Mouse (Mus musculus): ENCODE data around the gene Ccdc3. TPM values are rescaled to one million over a fixed set of nuclear protein-coding genes. Genes with fewer than 3 reads are reported as not detected.
"Not testable (repeated sequence)": the region's sequence is repeated elsewhere in the genome, so short reads cannot be mapped to it uniquely, and the experiment has no call there.

Gene Ccdc3
- polyA plus RNA-seq (2016; fragmentation: Nextera tagmentation; extraction: Ambion mirVana), result 7.8 and 10.9 TPM in 2 replicates

DNA sequence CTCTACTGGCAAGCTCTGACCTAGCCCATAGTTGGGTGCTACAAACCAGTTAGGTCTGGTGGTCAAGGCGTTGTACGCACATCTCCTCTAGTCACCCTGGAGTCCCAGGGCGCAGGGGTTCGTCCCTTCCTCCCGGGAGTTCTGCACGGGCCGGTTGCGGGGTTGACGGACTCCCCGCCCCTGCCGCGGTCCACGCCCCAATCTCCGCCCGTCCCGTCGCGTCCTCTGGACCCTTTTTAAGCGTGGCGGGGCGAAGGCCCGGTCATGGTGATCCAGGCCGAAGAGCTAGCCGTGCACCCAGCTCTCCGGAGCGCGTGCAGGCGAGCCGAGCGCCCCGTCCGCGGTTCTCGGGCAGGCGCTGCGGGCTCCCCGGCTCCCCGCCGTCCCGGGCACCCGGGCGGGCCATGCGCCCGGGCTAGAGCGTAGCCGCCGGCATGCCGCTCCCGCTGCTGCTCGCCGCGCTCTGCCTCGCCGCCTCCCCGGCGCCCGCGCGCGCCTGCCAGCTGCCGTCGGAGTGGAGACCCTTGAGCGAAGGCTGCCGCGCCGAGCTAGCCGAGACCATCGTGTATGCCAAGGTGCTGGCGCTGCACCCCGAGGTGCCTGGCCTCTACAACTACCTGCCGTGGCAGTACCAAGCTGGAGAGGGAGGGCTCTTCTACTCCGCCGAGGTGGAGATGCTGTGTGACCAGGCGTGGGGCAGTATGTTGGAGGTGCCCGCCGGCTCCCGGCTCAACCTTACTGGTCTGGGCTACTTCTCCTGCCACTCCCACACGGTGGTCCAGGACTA, at the start of gene Ccdc3:
Ccdc3 (plus strand) TSS at position 277 of the 787 bp plus-strand sequence.
- H3K4me3 ChIP-seq, result peak within 1 kb of the TSS; percentile 42
- peaks cover 30% of the 10 kb centered on the region for H3K27me3 ChIP-seq (replicated peaks)
- no peaks in the 10 kb centered on the region for H3K36me3 ChIP-seq
- H3K4me2 ChIP-seq (replicated peaks), result peak within 1 kb of the TSS; percentile 77
- H3K27ac ChIP-seq, result no peak within 1 kb of the TSS
- ATAC-seq (ENCODE audit: low FRiP score, low read depth), result peak; percentile 46; the same call in 1 of the 2 replicates
- peaks cover 10% of the 10 kb centered on the region for H3K4me1 ChIP-seq
- WGBS, result under 1% methylated on average over 78 of the region's 78 CpGs
- H3K9me3 ChIP-seq, result no peaks in the 10 kb centered on the region
- H3K9ac ChIP-seq, result peak within 1 kb of the TSS; percentile 40; the same call in 1 of the 2 replicates

DNA sequence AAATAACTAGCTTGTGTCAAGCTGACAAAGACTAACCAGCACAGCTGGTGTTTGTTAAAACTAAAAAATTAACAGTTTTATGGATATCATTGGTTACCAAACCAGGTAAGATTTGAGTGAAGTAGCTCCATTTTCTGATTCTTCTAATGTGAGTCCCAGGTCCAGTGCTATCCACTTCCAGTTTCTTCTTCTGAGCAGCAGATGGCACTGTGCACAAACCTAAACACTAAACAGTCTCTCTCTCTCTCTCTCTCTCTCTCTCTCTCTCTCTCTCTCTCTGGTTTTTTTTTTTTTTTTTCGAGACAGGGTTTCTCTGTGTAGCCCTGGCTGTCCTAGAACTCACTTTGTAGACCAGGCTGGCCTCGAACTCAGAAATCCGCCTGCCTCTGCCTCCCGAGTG, 47.2 kb upstream of the Ccdc3 start:
- not testable (repeated sequence) for H3K4me2 ChIP-seq (replicated peaks); H3K9ac ChIP-seq; H3K27me3 ChIP-seq (replicated peaks); ATAC-seq (ENCODE audit: low FRiP score, low read depth); H3K36me3 ChIP-seq; H3K4me3 ChIP-seq; H3K27ac ChIP-seq; H3K4me1 ChIP-seq; H3K9me3 ChIP-seq
- WGBS, result 91% methylated on average over 3 of the region's 4 CpGs

DNA sequence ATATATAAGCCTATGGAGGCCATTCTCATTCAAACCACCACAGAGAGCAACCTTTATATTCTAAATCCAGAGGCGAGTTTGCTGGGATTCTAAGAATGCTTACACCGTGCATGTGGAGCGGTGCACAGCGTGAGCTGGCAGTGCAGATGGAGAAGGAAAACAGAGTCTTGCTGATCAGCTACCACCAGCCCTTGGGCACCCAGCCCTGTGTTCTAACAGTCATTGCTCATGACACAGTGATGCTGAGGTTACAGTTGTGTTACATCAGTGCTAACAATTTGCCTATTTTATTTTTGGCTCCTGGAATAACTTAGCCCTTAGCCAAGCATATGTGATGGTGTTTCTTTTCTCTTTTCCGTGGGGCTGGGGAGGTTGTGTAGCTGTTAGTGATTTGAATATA, 42.7 kb upstream of the Ccdc3 start:
- Histone ChIP-seq H3K27me3 (replicated peaks) (no peaks in the 10 kb centered on the region; the same call in 1 of the 2 replicates), H3K4me3 (no peak overlapping the region), H3K9me3 (0 out of 2 replicates have a peak, but pooled peaks cover 4% of the 10 kb centered on the region), H3K4me1 (peaks cover 5% of the 10 kb centered on the region), H3K36me3 (no peaks in the 10 kb centered on the region), H3K9ac (no peak overlapping the region), H3K4me2 (replicated peaks) (no peak overlapping the region), H3K27ac (no peak overlapping the region)
- 83% methylated on average over 5 of the region's 5 CpGs for WGBS
- ATAC-seq (ENCODE audit: low FRiP score, low read depth), result no peak

DNA sequence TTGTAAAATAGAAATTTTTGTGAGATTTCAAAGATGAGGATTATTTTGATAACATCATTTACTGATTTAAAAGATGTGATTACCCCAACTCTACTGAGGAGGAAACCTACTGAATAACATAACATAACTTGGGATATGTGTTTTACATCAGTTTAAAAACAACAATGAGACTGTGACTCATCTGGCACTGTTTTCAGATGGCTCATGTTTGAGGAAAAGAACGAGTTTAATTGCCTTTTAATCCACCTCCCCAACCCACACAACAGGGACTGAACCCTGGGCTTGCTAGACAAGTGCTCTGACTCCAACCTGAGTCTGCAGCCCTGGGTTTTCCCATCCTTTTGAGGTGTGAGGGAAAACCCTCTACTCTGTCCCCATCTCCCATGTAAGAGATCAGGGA, 42.3 kb upstream of the Ccdc3 start:
- Histone ChIP-seq H3K9me3 (0 out of 2 replicates have a peak, but pooled peaks cover 4% of the 10 kb centered on the region), H3K4me3 (no peak overlapping the region), H3K27me3 (replicated peaks) (no peaks in the 10 kb centered on the region; the same call in 1 of the 2 replicates), H3K4me2 (replicated peaks) (no peak overlapping the region), H3K4me1 (peaks cover 5% of the 10 kb centered on the region), H3K36me3 (no peaks in the 10 kb centered on the region), H3K27ac (no peak overlapping the region), H3K9ac (no peak overlapping the region)
- no peak for ATAC-seq (ENCODE audit: low FRiP score, low read depth)
- WGBS, result 36% methylated on average over 1 of the region's 1 CpGs

DNA sequence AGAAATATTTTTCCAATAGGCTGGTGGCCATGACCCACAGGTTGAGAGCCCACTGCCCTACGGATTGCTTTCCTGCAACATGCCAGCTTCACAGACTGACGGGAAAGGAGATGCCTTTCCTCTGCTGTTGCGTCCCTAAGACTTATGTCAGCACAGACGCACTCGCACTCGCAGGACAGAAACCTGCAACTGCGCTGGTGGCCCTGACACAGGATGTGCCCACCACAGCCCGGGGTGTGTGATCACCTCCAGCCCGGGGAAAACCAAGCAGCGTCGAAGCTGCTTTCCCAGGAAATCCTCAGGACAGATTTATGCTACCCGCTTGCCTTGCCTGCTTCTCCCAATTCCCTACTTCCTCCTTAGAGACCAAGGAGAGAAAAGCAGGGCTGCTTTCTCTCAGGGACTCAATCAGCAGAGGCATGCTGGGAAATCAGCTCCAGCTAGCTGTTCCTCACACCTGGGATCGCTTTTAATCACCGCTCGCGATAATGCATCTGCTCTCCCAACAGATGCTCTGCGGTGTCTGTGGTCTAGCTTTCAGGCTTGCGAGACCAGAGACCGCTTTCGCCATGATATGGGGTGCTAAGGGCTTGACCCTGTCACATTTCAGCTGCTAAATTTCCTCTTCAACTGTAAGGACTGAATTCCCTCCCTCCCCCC, 39.7 kb upstream of the Ccdc3 start:
- Histone ChIP-seq H3K27me3 (replicated peaks) (no peaks in the 10 kb centered on the region; the same call in 1 of the 2 replicates), H3K9me3 (0 out of 2 replicates have a peak, but pooled peaks cover 4% of the 10 kb centered on the region), H3K9ac (0 out of 2 replicates have a peak overlapping the region, but pooled peaks have one; percentile 40), H3K27ac (no peak overlapping the region), H3K36me3 (no peaks in the 10 kb centered on the region), H3K4me1 (peaks cover 5% of the 10 kb centered on the region), H3K4me3 (0 out of 2 replicates have a peak overlapping the region, but pooled peaks have one; percentile 15), H3K4me2 (replicated peaks) (peak overlapping the region; percentile 54)
- ATAC-seq (ENCODE audit: low FRiP score, low read depth), result peak; percentile 73
- WGBS, result 28% methylated on average over 20 of the region's 20 CpGs

DNA sequence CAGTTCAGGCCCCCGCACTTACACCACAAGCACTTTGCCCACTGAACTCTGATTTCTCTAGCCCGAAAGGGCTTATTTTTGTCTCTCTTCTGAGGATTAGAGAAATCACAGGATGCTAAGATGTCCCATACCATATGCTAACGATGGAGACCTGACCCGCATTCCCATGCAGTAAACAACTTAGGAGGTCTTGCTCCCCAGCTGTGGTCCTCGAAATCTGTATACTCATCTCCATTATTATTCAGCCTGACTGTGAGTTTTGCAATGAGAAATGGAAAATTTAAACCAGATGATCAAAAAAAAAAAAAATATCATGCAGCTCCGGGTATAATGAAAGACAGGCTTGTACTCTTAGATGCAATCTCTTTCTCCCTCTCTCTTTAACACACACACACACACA, 38.4 kb upstream of the Ccdc3 start:
- peaks cover 5% of the 10 kb centered on the region for H3K4me1 ChIP-seq
- no peak overlapping the region for H3K4me2 ChIP-seq (replicated peaks)
- H3K4me3 ChIP-seq, result no peak overlapping the region
- WGBS, result 83% methylated on average over 6 of the region's 6 CpGs
- H3K27me3 ChIP-seq (replicated peaks), result no peaks in the 10 kb centered on the region; the same call in 1 of the 2 replicates
- H3K9me3 ChIP-seq, result 0 out of 2 replicates have a peak, but pooled peaks cover 3% of the 10 kb centered on the region
- no peak overlapping the region for H3K27ac ChIP-seq
- no peaks in the 10 kb centered on the region for H3K36me3 ChIP-seq
- no peak for ATAC-seq (ENCODE audit: low FRiP score, low read depth)
- no peak overlapping the region for H3K9ac ChIP-seq

GRCm38 (mm10) chr2:5101743-5102245, 35.8 kb upstream of the Ccdc3 start:
- 88% methylated on average over 10 of the region's 10 CpGs for WGBS
- peaks cover 5% of the 10 kb centered on the region for H3K4me1 ChIP-seq
- no peak overlapping the region for H3K4me3 ChIP-seq
- ATAC-seq (ENCODE audit: low FRiP score, low read depth), result no peak
- H3K9ac ChIP-seq, result no peak overlapping the region
- no peaks in the 10 kb centered on the region for H3K36me3 ChIP-seq
- 0 out of 2 replicates have a peak, but pooled peaks cover 7% of the 10 kb centered on the region for H3K9me3 ChIP-seq
- no peak overlapping the region for H3K27ac ChIP-seq
- H3K4me2 ChIP-seq (replicated peaks), result no peak overlapping the region
- no peaks in the 10 kb centered on the region for H3K27me3 ChIP-seq (replicated peaks)

DNA sequence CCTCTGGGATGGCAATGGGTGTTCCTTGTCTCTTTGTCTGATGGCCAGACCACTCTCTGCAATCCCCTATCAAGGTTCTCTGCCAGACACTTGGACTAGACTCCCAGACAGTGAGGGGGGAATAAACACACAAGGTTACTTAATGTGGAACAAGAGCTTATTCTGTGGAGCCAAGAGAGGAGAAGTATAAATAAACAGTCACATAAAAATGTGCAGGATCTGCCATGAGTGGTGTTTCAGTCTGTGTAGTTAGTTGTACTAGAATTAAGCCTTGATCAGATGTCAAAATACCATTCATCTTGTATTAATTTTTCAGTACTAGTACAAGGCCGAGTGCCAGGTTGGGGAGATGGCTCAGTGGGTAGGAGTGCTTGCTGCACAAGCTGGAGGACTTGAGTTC, 34.7 kb upstream of the Ccdc3 start:
- Histone ChIP-seq H3K4me2 (replicated peaks) (no peak overlapping the region), H3K36me3 (no peaks in the 10 kb centered on the region), H3K27ac (no peak overlapping the region), H3K4me3 (no peak overlapping the region), H3K4me1 (peaks cover 3% of the 10 kb centered on the region), H3K27me3 (replicated peaks) (no peaks in the 10 kb centered on the region), H3K9me3 (peaks cover 13% of the 10 kb centered on the region; the same call in 1 of the 2 replicates), H3K9ac (no peak overlapping the region)
- ATAC-seq (ENCODE audit: low FRiP score, low read depth), result no peak
- WGBS, result 56% methylated on average over 1 of the region's 1 CpGs

DNA sequence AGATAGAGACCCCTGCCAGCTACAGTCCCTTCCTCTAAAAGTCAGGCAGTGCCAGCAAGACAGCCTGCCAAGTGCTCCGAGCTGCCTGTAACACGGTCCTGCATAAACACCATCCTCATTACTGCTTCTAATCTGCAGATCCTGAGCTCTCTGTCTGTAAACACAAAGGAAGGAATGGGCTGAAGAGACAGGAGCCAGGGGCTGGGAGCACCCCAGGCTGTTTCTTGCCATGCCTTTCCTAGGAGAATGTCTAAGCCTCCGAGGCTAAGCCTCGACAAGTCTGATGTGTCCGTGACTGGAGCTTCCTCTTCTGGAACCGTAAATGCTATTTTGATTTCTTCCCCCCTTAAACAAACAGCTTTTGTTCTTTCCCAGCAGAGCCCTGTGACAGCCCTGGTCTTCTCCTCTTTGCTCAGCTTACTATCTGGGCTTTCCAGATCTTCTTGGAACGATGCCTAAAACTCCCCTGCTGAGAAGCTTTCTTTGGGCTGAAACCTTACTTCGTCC, 24.7 kb upstream of the Ccdc3 start:
- H3K4me2 ChIP-seq (replicated peaks), result no peak overlapping the region
- no peak for ATAC-seq (ENCODE audit: low FRiP score, low read depth)

DNA sequence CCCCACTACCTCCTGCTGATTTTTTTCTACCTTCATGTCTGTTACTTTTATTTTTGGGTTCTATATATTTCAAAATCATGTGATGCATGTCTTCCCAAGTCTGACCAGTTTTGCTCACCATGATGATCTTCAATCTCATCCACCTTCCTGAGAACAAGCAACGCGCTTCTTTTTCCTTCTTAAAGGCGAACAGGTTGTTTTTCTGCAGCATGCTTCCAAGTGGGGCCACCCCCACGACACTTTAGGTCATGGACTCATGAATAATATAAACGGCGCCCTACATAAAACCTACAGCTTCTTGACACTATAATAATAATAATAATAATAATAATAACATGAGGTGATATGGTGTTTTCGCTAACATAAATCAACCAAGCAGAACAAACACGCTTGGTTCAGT, 23.2 kb upstream of the Ccdc3 start:
- Histone ChIP-seq H3K4me3 (no peak overlapping the region), H3K9ac (no peak overlapping the region), H3K27ac (no peak overlapping the region), H3K4me1 (peaks cover 13% of the 10 kb centered on the region), H3K27me3 (replicated peaks) (no peaks in the 10 kb centered on the region), H3K36me3 (no peaks in the 10 kb centered on the region), H3K9me3 (no peaks in the 10 kb centered on the region), H3K4me2 (replicated peaks) (no peak overlapping the region)
- WGBS, result 90% methylated on average over 8 of the region's 8 CpGs
- no peak for ATAC-seq (ENCODE audit: low FRiP score, low read depth)

More for the DNA sequence above, 24.7 kb upstream of the Ccdc3 start:
- 47% methylated on average over 8 of the region's 8 CpGs for WGBS
- Histone ChIP-seq H3K36me3 (no peaks in the 10 kb centered on the region), H3K27ac (no peak overlapping the region), H3K27me3 (replicated peaks) (no peaks in the 10 kb centered on the region), H3K9me3 (peaks cover 3% of the 10 kb centered on the region; the same call in 1 of the 2 replicates), H3K9ac (no peak overlapping the region), H3K4me1 (peaks cover 13% of the 10 kb centered on the region), H3K4me3 (no peak overlapping the region)

GRCm38 (mm10) chr2:5116856-5117532, 20.6 kb upstream of the Ccdc3 start:
- 27% methylated on average over 5 of the region's 5 CpGs for WGBS
- H3K9me3 ChIP-seq, result no peaks in the 10 kb centered on the region
- H3K9ac ChIP-seq, result no peak overlapping the region
- ATAC-seq (ENCODE audit: low FRiP score, low read depth), result peak; percentile 66
- no peak overlapping the region for H3K27ac ChIP-seq
- no peaks in the 10 kb centered on the region for H3K36me3 ChIP-seq
- no peaks in the 10 kb centered on the region for H3K27me3 ChIP-seq (replicated peaks)
- no peak overlapping the region for H3K4me3 ChIP-seq
- peaks cover 13% of the 10 kb centered on the region for H3K4me1 ChIP-seq
- no peak overlapping the region for H3K4me2 ChIP-seq (replicated peaks)
